Mouse (Mus musculus): Measurements from ENCODE around the gene Mtus2. TPM values are rescaled to one million over a fixed set of nuclear protein-coding genes. Genes with fewer than 3 reads are reported as not detected.

Gene Mtus2
- total RNA-seq, 2 experiments from 2014 or later: 76.9 to 89.0 TPM

GRCm38 (mm10) chr5:147955671-147956070 lies 1.4 kb upstream of the Mtus2 start:
- intact Hi-C loops (cut with DNase I): loop anchor here (5.0 kb wide), 1 partner anchor 177 kb away; no protein-coding TSS in a partner anchor
- no peak for DNase-seq

DNA sequence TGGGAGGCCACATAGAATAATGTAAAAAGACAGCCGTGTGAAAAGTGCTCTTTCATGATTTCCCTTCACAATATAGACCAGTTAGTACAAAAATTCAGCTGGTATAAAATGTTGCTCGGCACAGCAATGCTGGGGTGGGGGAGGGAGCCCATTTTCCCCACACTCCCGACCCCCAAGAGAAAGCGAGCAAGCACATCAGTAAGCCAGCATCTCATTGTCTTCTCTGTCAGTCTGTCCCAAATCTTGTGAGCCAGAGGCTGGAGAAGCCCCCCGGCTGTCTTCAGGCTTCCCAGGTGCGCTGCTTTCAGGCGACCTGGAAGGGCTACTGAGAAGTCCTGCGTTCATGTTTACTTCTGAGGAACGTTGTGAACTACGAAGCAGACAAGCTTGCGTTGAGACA lies 699 bp upstream of the Mtus2 start:
- no peak for DNase-seq
- intact Hi-C loops (cut with DNase I): loop anchor here (5.0 kb wide), 1 partner anchor 176 kb away; no protein-coding TSS in a partner anchor

- peak; percentile 59 to 64 for DNase-seq
- intact Hi-C loops (cut with DNase I): loop anchor here (1.0 to 5.0 kb wide), 2 partner anchors 175 to 282 kb away; no protein-coding TSS in a partner anchor
Observed at GRCm38 (mm10) chr5:147957592-147958271, 612 bp downstream of the Mtus2 start.

GRCm38 (mm10) chr5:147958552-147958951 lies 1.4 kb downstream of the Mtus2 start:
- intact Hi-C loops (cut with DNase I): loop anchor here (5.0 kb wide), 1 partner anchor 174 kb away; no protein-coding TSS in a partner anchor
- DNase-seq: no peak

DNA sequence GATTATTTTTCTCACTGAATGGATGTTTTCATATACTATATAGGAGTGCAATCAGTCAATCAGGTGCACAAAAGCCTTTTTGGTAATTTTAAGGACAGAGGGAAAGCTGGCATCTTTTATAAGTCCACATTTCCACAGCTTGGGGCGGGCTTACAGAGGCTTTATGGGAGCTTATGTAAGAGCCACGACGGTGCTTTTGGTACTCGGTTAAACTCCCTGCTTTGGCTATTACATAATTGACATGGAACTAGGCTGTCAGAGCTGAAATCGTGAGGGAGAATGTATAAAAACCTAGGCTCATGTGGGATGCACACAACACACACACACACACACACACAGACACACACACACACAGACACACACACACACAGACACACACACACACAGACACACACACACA lies 2.0 kb downstream of the Mtus2 start:
- intact Hi-C loops (cut with DNase I): loop anchor here (5.0 kb wide), 1 partner anchor 173 kb away; no protein-coding TSS in a partner anchor
- DNase-seq: no peak

DNA sequence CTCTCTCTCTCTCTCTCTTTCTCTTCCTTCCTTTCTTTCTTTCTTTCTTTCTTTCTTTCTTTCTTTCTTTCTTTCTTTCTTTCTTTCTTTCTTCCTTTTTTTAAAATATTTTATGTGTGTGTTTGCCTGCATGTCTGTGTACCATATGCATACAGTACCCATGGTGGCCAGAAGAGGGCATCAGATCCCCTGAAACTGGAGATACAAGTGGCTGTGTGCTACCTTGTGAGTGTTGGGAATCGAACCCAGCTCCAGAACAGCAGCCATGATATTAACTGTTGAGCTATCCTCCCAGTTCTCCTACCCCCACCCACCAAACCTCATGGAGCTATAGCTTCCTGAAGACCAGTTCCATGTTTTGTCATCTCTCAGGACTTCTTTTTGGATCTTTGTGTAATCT lies 3.7 kb downstream of the Mtus2 start:
- intact Hi-C loops (cut with DNase I): no loop called here

GRCm38 (mm10) chr5:147963820-147964580 lies 6.9 kb downstream of the Mtus2 start:
- no peak for DNase-seq
- intact Hi-C loops (cut with DNase I): no loop called here

More for the DNA sequence above, 3.7 kb downstream of the Mtus2 start:
- no peak for DNase-seq

DNA sequence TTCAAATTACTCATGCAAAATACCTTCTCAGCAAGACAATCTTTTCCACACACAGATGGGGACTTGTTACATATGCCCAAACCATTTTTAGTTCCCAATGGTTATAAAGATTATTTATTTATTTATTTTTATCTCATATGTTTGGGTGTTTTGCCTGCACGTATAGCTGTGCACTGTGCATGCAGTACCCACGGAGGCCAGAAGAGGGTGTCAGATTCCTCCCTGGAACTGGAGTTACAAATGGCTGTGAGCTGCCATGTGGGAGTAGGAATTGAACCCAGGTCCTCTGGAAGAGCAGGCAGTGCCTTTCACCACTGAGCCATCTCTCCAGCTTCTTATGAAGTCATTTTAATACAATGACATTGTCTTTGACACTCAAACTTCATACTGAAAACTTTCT lies 7.7 kb downstream of the Mtus2 start:
- intact Hi-C loops (cut with DNase I): no loop called here
- DNase-seq: no peak

DNA sequence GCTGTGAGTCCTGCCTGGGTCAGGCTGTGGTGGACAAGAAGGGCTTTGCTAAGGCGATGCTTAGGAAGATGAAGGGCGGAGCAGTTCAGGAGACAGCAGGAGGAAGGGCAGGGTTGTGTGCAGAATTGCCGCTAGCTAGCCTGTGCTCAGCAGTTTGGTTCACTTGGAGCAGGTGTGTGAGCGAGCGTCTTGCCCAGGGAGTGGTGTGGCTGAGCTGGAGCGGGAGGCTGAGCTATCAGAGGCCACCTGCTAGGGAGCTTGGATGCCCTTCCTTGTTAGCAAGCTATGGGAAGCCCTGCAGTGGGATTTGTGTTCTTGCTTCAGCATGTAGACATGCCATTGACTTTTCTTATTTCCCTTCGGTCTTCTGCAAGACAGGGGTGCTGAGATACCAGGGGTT lies 9.5 kb downstream of the Mtus2 start:
- intact Hi-C loops (cut with DNase I): no loop called here
- no peak for DNase-seq

DNA sequence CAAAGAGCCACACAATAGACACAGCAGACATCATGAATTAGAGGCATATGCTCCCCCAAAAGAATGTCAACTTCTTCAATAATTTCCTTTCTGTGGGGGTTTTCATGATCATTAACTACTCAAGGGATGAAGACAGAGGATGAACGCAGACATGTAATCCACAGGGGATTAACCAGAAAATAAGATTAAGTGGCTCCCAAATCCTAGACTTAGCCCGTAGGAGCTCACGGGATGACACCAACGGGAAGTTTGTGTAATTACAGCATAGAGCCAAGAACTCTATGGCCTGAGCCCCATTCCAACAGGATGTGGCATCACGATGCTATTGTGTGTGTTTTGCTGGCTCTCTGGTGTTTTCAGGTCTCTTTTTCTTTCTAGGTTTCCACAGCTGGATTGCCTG lies 12.4 kb downstream of the Mtus2 start:
- DNase-seq: no peak
- intact Hi-C loops (cut with DNase I): no loop called here

DNA sequence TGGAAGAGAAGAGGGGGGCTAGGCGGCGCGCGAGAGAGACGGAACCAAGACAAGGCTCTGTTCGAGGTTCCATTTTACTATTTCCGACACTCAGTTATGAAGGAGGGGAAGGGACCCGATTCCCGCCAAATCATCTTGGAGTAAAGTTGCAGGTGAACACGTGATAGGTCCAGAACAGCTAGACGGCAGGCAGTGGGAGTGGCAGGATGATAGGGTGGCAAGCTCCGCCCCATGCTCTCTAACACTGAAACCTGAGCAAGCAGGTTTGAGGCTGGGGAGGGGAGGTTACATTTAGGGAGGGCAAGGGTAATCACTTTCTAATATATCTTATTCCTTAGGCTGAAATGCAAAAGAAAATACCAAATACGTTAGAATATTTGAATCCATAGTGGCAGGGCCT lies 18.9 kb downstream of the Mtus2 start:
- no peak for DNase-seq
- intact Hi-C loops (cut with DNase I): no loop called here

- intact Hi-C loops (cut with DNase I): no loop called here
- no peak for DNase-seq
Observed at GRCm38 (mm10) chr5:147980606-147981005, 23.5 kb downstream of the Mtus2 start.

DNA sequence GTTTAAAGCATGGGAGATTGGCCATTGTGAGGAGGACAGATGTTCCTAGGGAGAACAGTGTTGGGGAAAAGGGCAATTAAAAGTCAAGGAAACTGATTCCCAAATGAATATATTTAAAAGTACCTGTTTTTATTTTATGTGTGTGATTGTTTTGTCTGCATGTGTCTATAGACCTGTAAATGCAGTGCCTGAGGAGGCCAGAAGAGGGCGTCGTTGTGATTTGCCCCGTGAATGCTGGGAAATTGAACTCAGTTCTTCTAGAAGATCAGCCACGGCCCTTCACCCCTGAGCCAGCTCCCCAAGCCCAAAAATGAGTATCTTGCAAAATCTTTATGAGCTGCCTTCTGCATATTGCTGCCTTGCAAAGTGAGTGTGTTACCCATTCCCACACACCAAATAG lies 33.2 kb downstream of the Mtus2 start:
- intact Hi-C loops (cut with DNase I): no loop called here
- DNase-seq: no peak

- intact Hi-C loops (cut with DNase I): no loop called here
- no peak for DNase-seq
Observed at GRCm38 (mm10) chr5:147990775-147991174, 33.7 kb downstream of the Mtus2 start.

- intact Hi-C loops (cut with DNase I): no loop called here
- DNase-seq: peak; percentile 63 to 73
Observed at GRCm38 (mm10) chr5:147992581-147993378, 35.7 kb downstream of the Mtus2 start.

- intact Hi-C loops (cut with DNase I): no loop called here
- no peak for DNase-seq
Observed at GRCm38 (mm10) chr5:148005263-148005662, 48.1 kb downstream of the Mtus2 start.

DNA sequence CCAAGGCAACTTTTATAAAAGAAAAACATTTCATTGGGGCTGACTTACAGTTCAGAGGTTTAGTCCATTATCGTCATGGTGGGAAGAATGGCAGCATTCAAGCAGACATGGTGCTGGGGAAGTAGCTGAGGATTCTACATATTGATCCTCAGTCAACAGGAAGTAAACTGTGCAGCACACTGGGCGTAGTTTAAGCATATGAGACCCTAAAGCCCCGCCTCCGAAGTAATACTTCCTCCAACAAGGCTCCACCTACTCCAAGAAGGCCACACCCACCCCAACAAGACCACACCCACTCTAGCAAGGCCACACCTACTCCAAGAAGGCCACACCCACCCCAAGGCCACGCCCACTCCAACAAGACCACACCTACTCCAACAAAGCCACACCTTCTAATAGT lies 55.0 kb downstream of the Mtus2 start:
- intact Hi-C loops (cut with DNase I): no loop called here
- DNase-seq: no peak

DNA sequence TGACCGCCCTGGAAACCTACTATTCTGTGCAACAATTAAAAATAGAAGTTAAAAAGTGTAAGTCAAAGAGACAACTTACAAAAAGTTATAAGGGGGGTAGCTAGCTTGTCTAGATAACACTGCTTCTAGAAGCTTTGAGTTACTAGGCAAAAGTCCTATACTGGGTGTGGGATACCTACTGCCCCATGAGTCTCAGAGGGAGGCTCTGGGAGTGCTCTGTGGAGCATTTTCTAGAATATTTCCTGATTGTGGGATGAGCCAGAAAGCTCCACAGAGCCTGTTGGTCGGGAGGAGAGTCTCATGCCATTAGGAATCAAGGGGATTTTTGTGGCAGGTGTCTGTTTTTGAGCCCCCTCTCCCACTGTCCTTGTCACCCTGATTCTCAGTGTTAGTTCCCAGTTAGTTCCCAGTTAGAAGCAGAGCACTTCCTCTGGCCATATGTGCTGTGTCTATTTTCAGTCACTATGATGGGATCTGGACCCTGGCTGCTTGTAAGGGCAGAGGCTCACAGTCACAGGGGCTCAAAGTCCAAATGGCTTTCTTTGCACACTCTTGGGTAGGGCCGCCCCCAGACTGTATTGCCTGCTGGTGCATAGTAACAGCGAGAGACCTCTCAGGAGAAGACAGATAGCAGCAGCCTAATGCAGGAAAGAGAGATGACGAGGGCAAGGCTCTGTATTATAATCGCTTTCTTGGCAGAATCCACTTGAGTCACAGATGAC lies 57.2 kb downstream of the Mtus2 start:
- intact Hi-C loops (cut with DNase I): no loop called here
- DNase-seq: no peak

DNA sequence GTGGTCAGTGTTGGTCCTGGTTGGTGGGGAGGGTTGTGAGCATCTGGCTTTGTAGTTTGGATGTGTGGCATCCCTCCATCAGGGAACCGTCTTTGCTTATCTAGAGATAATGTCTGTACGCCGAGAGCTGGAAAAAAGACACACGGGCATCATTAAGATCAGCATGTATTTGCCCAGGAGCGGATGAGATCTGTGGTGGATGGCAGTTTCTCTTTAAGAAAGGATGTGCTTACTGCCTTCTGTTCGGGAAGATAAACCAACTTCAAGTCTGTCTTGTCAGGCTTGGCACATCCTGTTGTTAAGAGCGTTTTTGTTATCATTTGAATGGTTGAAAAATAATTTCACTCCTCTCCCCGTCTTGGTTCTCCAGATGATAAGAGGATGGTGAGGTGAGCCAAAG lies 58.3 kb downstream of the Mtus2 start:
- DNase-seq: no peak

GRCm38 (mm10) chr5:148017371-148017770 lies 60.3 kb downstream of the Mtus2 start:
- intact Hi-C loops (cut with DNase I): no loop called here
- no peak for DNase-seq

More for the DNA sequence above, 58.3 kb downstream of the Mtus2 start:
- intact Hi-C loops (cut with DNase I): no loop called here
